Mouse (Mus musculus): Measurements from ENCODE around the gene Osbpl2. TPM values are rescaled to one million over a fixed set of nuclear protein-coding genes. Genes with fewer than 3 reads are reported as not detected.
"Not testable (repeated sequence)": the region's sequence is repeated elsewhere in the genome, so short reads cannot be mapped to it uniquely, and the experiment has no call there.

Osbpl2 gene
- polyA plus RNA-seq, 1 experiment = 57.3 TPM

GRCm38 (mm10) chr2:180154796-180155195 is 35.7 kb downstream of the Osbpl2 start:
- DNase-seq (ENCODE audit: low read depth) = no peak

- no peak for DNase-seq (ENCODE audit: low read depth)
Observed at GRCm38 (mm10) chr2:180158627-180159026, 39.5 kb downstream of the Osbpl2 start.

- DNase-seq (ENCODE audit: low read depth) = no peak
Observed at GRCm38 (mm10) chr2:180165855-180166254, 46.7 kb downstream of the Osbpl2 start.

GRCm38 (mm10) chr2:180166869-180167268 is 47.8 kb downstream of the Osbpl2 start:
- no peak for DNase-seq (ENCODE audit: low read depth)

GRCm38 (mm10) chr2:180170151-180170805 is 51.2 kb downstream of the Osbpl2 start:
- peak; percentile 81 for DNase-seq (ENCODE audit: low read depth)

GRCm38 (mm10) chr2:180170806-180171521 is 51.9 kb downstream of the Osbpl2 start, which contains the start of gene Adrm1:
Gene Adrm1 (plus strand): TSS chr2:180171485.
- no peak for DNase-seq (ENCODE audit: low read depth)

- no peak for DNase-seq (ENCODE audit: low read depth)
Observed at GRCm38 (mm10) chr2:180171522-180172070, 52.5 kb downstream of the Osbpl2 start.

- DNase-seq (ENCODE audit: low read depth) = no peak
Observed at GRCm38 (mm10) chr2:180172152-180172551, 53.0 kb downstream of the Osbpl2 start.

GRCm38 (mm10) chr2:180173163-180173562 is 54.1 kb downstream of the Osbpl2 start:
- DNase-seq (ENCODE audit: low read depth) = no peak

GRCm38 (mm10) chr2:180173711-180174110 is 54.6 kb downstream of the Osbpl2 start:
- DNase-seq (ENCODE audit: low read depth) = not testable (repeated sequence)

GRCm38 (mm10) chr2:180174121-180174520 is 55.0 kb downstream of the Osbpl2 start:
- no peak for DNase-seq (ENCODE audit: low read depth)

GRCm38 (mm10) chr2:180175725-180176124 is 56.6 kb downstream of the Osbpl2 start:
- DNase-seq (ENCODE audit: low read depth) = no peak

GRCm38 (mm10) chr2:180181542-180181941 is 62.4 kb downstream of the Osbpl2 start:
- DNase-seq (ENCODE audit: low read depth) = no peak

GRCm38 (mm10) chr2:180184011-180184751 is 65.1 kb downstream of the Osbpl2 start:
- DNase-seq (ENCODE audit: low read depth) = no peak

GRCm38 (mm10) chr2:180184752-180185109 is 65.6 kb downstream of the Osbpl2 start:
- no peak for DNase-seq (ENCODE audit: low read depth)

GRCm38 (mm10) chr2:180185686-180186085 is 66.6 kb downstream of the Osbpl2 start:
- no peak for DNase-seq (ENCODE audit: low read depth)

GRCm38 (mm10) chr2:180187362-180187761 is 68.3 kb downstream of the Osbpl2 start:
- DNase-seq (ENCODE audit: low read depth) = no peak

GRCm38 (mm10) chr2:180196610-180197322 is 77.7 kb downstream of the Osbpl2 start:
- DNase-seq (ENCODE audit: low read depth) = no peak

GRCm38 (mm10) chr2:180197323-180198037 is 78.4 kb downstream of the Osbpl2 start:
- no peak for DNase-seq (ENCODE audit: low read depth)

- no peak for DNase-seq (ENCODE audit: low read depth)
Observed at GRCm38 (mm10) chr2:180198782-180199181, 79.7 kb downstream of the Osbpl2 start.

GRCm38 (mm10) chr2:180200681-180201080 is 81.6 kb downstream of the Osbpl2 start:
- no peak for DNase-seq (ENCODE audit: low read depth)

Measured in gonadal fat pad, adult 2 months (tissue).